Mouse (Mus musculus): ENCODE results near the gene Atp8b5. TPM values are rescaled to one million over a fixed set of nuclear protein-coding genes. Genes with fewer than 3 reads are reported as not detected.
A peak's percentile ranks its signal among the peaks of the same experiment; 100 is the strongest.

Gene Atp8b5
- polyA plus RNA-seq, 1 experiment, result 27.9 TPM

DNA sequence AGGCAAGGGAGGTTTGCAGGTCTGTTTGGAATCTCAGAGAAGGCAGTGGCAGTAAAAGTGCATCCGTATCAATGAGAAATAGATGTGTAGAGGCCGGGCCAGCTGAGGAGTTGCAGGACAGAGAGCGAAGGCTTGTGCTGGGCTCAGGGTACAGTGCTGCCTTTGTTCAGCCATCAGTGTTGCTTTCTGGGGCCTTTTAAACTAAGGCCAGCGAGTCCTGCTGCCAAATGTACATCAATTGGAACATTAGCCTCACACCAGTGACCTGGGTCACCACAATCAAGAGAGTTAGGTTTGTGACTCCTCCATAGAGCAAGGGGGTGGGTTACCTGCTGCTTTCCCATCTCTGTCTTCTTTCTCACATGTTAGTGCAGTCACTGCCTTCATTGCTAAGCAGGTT, 131.1 kb downstream of the Atp8b5 start:
- Histone ChIP-seq H3K36me3 (ENCODE audit: control insufficient read depth, insufficient read depth, low read length) (no peaks in the 10 kb centered on the region), H3K27ac (ENCODE audit: control insufficient read depth, insufficient read depth, low read depth, low read length) (no peak overlapping the region), H3K4me1 (ENCODE audit: control insufficient read depth, insufficient read depth, low read length) (no peaks in the 10 kb centered on the region; the same call in none of the 2 replicates), H3K27me3 (ENCODE audit: control insufficient read depth, insufficient read depth, low read length) (no peaks in the 10 kb centered on the region), H3K4me3 (ENCODE audit: control insufficient read depth, low read depth, low read length) (no peak overlapping the region)
- TF ChIP-seq CTCF (IDR thresholded peaks at IDR 0.05; ENCODE audit: control insufficient read depth, insufficient read depth, insufficient replicate concordance, low read depth, low read length) (no peak), POLR2A (IDR thresholded peaks at IDR 0.05; ENCODE audit: control insufficient read depth, low read depth, low read length) (no peak)

GRCm38 (mm10) chr4:43398829-43399331, 131.9 kb downstream of the Atp8b5 start:
- H3K36me3 ChIP-seq (ENCODE audit: control insufficient read depth, insufficient read depth, low read length), result no peaks in the 10 kb centered on the region
- no peaks in the 10 kb centered on the region for H3K27me3 ChIP-seq (ENCODE audit: control insufficient read depth, insufficient read depth, low read length)
- H3K4me1 ChIP-seq (ENCODE audit: control insufficient read depth, insufficient read depth, low read length), result no peaks in the 10 kb centered on the region; the same call in none of the 2 replicates
- H3K27ac ChIP-seq (ENCODE audit: control insufficient read depth, insufficient read depth, low read depth, low read length), result peak overlapping the region; percentile 56
- TF ChIP-seq POLR2A (IDR thresholded peaks at IDR 0.05; ENCODE audit: control insufficient read depth, low read depth, low read length), result no peak
- no peak overlapping the region for H3K4me3 ChIP-seq (ENCODE audit: control insufficient read depth, low read depth, low read length)

GRCm38 (mm10) chr4:43399391-43400131, 132.6 kb downstream of the Atp8b5 start:
- Histone ChIP-seq H3K4me1 (ENCODE audit: control insufficient read depth, insufficient read depth, low read length) (no peaks in the 10 kb centered on the region; the same call in none of the 2 replicates), H3K36me3 (ENCODE audit: control insufficient read depth, insufficient read depth, low read length) (no peaks in the 10 kb centered on the region), H3K4me3 (ENCODE audit: control insufficient read depth, low read depth, low read length) (no peak overlapping the region; the same call in 1 of the 2 replicates), H3K27ac (ENCODE audit: control insufficient read depth, insufficient read depth, low read depth, low read length) (peak overlapping the region; percentile 56), H3K27me3 (ENCODE audit: control insufficient read depth, insufficient read depth, low read length) (no peaks in the 10 kb centered on the region)
- TF ChIP-seq CTCF (IDR thresholded peaks at IDR 0.05; ENCODE audit: control insufficient read depth, insufficient read depth, insufficient replicate concordance, low read depth, low read length) (no peak), POLR2A (IDR thresholded peaks at IDR 0.05; ENCODE audit: control insufficient read depth, low read depth, low read length) (no peak)

GRCm38 (mm10) chr4:43400976-43401375, 134.0 kb downstream of the Atp8b5 start:
- Histone ChIP-seq H3K36me3 (ENCODE audit: control insufficient read depth, insufficient read depth, low read length) (no peaks in the 10 kb centered on the region), H3K4me3 (ENCODE audit: control insufficient read depth, low read depth, low read length) (no peak overlapping the region), H3K4me1 (ENCODE audit: control insufficient read depth, insufficient read depth, low read length) (peaks cover 3% of the 10 kb centered on the region), H3K27ac (ENCODE audit: control insufficient read depth, insufficient read depth, low read depth, low read length) (no peak overlapping the region; the same call in 1 of the 2 replicates), H3K27me3 (ENCODE audit: control insufficient read depth, insufficient read depth, low read length) (no peaks in the 10 kb centered on the region)
- no peak for TF ChIP-seq CTCF (IDR thresholded peaks at IDR 0.05; ENCODE audit: control insufficient read depth, insufficient read depth, insufficient replicate concordance, low read depth, low read length)
- TF ChIP-seq POLR2A (IDR thresholded peaks at IDR 0.05; ENCODE audit: control insufficient read depth, low read depth, low read length), result no peak

DNA sequence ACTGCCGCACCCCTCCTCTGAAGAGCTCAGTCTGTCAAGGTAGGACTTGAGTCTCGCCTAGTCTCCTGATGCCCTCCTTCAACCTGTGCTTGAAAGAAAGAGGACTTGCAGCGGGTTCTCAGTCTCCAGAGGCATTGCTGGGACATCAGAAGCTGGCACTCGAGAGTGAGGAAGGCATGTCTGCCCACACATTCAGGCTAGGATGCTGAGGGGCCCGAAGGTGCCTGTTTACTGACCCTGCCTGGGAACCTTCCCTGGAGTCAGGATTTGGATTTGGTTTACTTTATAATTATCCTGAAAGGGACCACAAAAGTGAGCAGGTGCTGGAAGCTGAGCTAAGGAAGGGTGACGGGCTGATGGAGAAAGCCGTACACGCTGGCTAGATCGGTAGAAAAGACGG, 134.5 kb downstream of the Atp8b5 start:
- TF ChIP-seq CTCF (IDR thresholded peaks at IDR 0.05; ENCODE audit: control insufficient read depth, insufficient read depth, insufficient replicate concordance, low read depth, low read length) (no peak), POLR2A (IDR thresholded peaks at IDR 0.05; ENCODE audit: control insufficient read depth, low read depth, low read length) (no peak)
- H3K4me3 ChIP-seq (ENCODE audit: control insufficient read depth, low read depth, low read length), result no peak overlapping the region
- H3K36me3 ChIP-seq (ENCODE audit: control insufficient read depth, insufficient read depth, low read length), result no peaks in the 10 kb centered on the region
- no peaks in the 10 kb centered on the region for H3K27me3 ChIP-seq (ENCODE audit: control insufficient read depth, insufficient read depth, low read length)
- H3K4me1 ChIP-seq (ENCODE audit: control insufficient read depth, insufficient read depth, low read length), result peaks cover 3% of the 10 kb centered on the region
- peak overlapping the region; percentile 12; the same call in 1 of the 2 replicates for H3K27ac ChIP-seq (ENCODE audit: control insufficient read depth, insufficient read depth, low read depth, low read length)

DNA sequence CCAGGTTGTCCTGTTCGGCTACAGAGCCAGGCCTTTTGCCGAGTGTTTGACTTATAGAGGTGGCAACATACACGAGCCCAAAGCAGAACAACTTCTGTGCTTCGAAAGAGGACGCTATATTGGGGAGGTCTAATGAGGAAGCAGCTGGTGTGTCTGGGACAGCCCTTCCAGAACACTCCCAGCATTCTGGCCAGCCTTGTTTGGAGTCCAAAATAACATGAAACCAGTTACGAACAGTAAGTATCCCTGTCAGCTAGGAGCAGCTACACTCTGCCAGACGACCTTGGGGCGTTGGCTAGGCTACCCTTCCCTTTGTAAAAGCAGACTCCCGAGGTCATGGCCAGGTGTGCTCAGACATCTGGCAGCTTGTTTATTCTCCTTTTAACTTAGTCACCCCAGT, 135.3 kb downstream of the Atp8b5 start:
- TF ChIP-seq CTCF (IDR thresholded peaks at IDR 0.05; ENCODE audit: control insufficient read depth, insufficient read depth, insufficient replicate concordance, low read depth, low read length) (no peak), POLR2A (IDR thresholded peaks at IDR 0.05; ENCODE audit: control insufficient read depth, low read depth, low read length) (no peak)

GRCm38 (mm10) chr4:43404697-43405096, 137.7 kb downstream of the Atp8b5 start:
- Histone ChIP-seq H3K27ac (ENCODE audit: control insufficient read depth, insufficient read depth, low read depth, low read length) (0 out of 2 replicates have a peak overlapping the region, but pooled peaks have one; percentile 3), H3K4me3 (ENCODE audit: control insufficient read depth, low read depth, low read length) (no peak overlapping the region), H3K27me3 (ENCODE audit: control insufficient read depth, insufficient read depth, low read length) (no peaks in the 10 kb centered on the region), H3K36me3 (ENCODE audit: control insufficient read depth, insufficient read depth, low read length) (no peaks in the 10 kb centered on the region), H3K4me1 (ENCODE audit: control insufficient read depth, insufficient read depth, low read length) (peaks cover 3% of the 10 kb centered on the region; the same call in 1 of the 2 replicates)
- TF ChIP-seq CTCF (IDR thresholded peaks at IDR 0.05; ENCODE audit: control insufficient read depth, insufficient read depth, insufficient replicate concordance, low read depth, low read length) (no peak), POLR2A (IDR thresholded peaks at IDR 0.05; ENCODE audit: control insufficient read depth, low read depth, low read length) (no peak)

More for the DNA sequence above, 135.3 kb downstream of the Atp8b5 start:
- Histone ChIP-seq H3K27me3 (ENCODE audit: control insufficient read depth, insufficient read depth, low read length) (no peaks in the 10 kb centered on the region), H3K36me3 (ENCODE audit: control insufficient read depth, insufficient read depth, low read length) (no peaks in the 10 kb centered on the region), H3K27ac (ENCODE audit: control insufficient read depth, insufficient read depth, low read depth, low read length) (no peak overlapping the region; the same call in 1 of the 2 replicates), H3K4me3 (ENCODE audit: control insufficient read depth, low read depth, low read length) (no peak overlapping the region), H3K4me1 (ENCODE audit: control insufficient read depth, insufficient read depth, low read length) (peaks cover 3% of the 10 kb centered on the region)
